Mouse (Mus musculus) forebrain, postnatal 0 days (tissue): ENCODE results near the gene Gtf3a. TPM values are rescaled to one million over a fixed set of nuclear protein-coding genes. Genes with fewer than 3 reads are reported as not detected.

ENCODE experiments used
- ATAC-seq: fragments of 200-750 bp; cut with Nextera tagmentation; 2 replicates; pipeline ENCODE4 v1.8.0; 2017; ENCODE audit warnings: mild to moderate bottlenecking, moderate library complexity
- DNase-seq: peaks from one replicate; pipeline ENCODE4 v3.0.0-alpha.2; 2015
- H3K27ac ChIP-seq: fragments of 300-500 bp; sonication (generic); 2 replicates; pipeline ENCODE4 v1.5.1; 2014; ENCODE audit warnings: low read depth, mild to moderate bottlenecking, antibody characterized with exemption, low read length, moderate library complexity, mixed read lengths
- H3K27me3 ChIP-seq: fragments of 300-500 bp; sonication (generic); 2 replicates; pipeline ENCODE4 v1.6.1; 2014; ENCODE audit warnings: mild to moderate bottlenecking, low read length, mixed read lengths; ENCODE audit not compliant: insufficient read depth
- H3K36me3 ChIP-seq: fragments of 300-500 bp; sonication (generic); 2 replicates; pipeline ENCODE4 v1.6.1; 2014; ENCODE audit warnings: mild to moderate bottlenecking, moderate library complexity; ENCODE audit not compliant: insufficient read depth
- H3K4me1 ChIP-seq: fragments of 300-500 bp; sonication (generic); 2 replicates; pipeline ENCODE4 v1.6.1; 2014; ENCODE audit warnings: antibody characterized with exemption; ENCODE audit not compliant: insufficient read depth
- H3K4me2 ChIP-seq: fragments of 300-500 bp; sonication (generic); 2 replicates; pipeline ENCODE4 v1.6.1; 2014; ENCODE audit warnings: low read depth, mild to moderate bottlenecking, moderate library complexity
- H3K4me3 ChIP-seq: fragments of 300-500 bp; sonication (generic); 2 replicates; pipeline ENCODE4 v1.5.1; 2014; ENCODE audit warnings: low read depth, low read length, mixed read lengths
- H3K9ac ChIP-seq: fragments of 300-500 bp; sonication (generic); 2 replicates; pipeline ENCODE4 v1.6.1; 2014; ENCODE audit warnings: mild to moderate bottlenecking
- H3K9me3 ChIP-seq: fragments of 300-500 bp; sonication (generic); 2 replicates; pipeline ENCODE4 v1.6.1; 2016; ENCODE audit warnings: low read length
- CTCF ChIP-seq: sonication (generic); IDR thresholded peaks from 2 replicates; pipeline ENCODE4 v1.5.1; 2016; ENCODE audit warnings: antibody characterized with exemption, control low read depth, low read depth
- WGBS: fragments of 180-500 bp; shearing (Covaris S2); extraction: QIAGEN DNeasy Blood & Tissue Kit; methylation state at CpG from one replicate; pipeline ENCODE4 v1.1.7; 2014; 5-methylcytosine and 5-hydroxymethylcytosine counted together
- polyA plus RNA-seq: library from polyadenylated mRNA; unstranded; fragments of >200 nt; fragmentation: Nextera tagmentation; extraction: Ambion mirVana; gene quantifications from 2 replicates; pipeline ENCODE4 v1.2.1, GENCODE M21; 2015
- total RNA-seq: library from RNA; depleted of rRNA; stranded (reverse); fragments of >200 nt; gene quantifications from 2 replicates; pipeline ENCODE4 v1.2.3, GENCODE M21; 2014; rRNA removed

Gtf3a gene
- total RNA-seq: 67.6 and 101 TPM in 2 replicates
- 123 and 138 TPM in 2 replicates for polyA plus RNA-seq

DNA sequence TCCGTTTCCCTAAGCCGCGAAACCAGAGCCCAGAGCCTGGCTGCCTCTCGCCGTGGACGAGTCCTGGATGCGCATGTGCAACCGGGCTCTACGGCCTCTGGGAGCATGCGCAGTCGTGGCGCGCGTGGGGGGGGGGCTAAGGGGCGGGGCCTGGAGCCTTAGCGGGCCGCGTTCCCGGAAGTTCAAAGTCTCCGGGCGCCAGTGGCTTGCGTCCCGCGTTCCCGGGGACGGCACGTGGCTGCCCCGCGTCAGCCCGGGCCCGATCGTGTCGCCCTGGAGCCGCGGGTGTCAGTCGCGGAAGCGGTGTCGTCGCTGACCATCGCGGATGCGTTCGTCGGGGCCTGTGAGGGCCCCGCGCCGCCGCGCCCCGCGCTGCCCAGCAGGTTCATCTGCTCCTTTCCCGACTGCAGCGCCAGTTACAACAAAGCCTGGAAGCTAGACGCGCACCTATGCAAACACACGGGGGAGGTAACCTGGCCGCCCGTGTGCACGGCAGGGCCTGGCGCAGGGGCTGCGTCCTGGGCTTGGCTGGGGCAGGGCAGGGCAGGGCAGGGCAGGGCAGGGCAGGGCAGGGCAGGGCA lies at the start of gene Gtf3a:
Gene Gtf3a, plus strand, starts transcription at position 150 of the 581 bp plus-strand sequence.
- ATAC-seq: peak; percentile 96
- Histone ChIP-seq H3K4me3 (peak within 1 kb of the TSS; percentile 73), H3K27me3 (no peaks in the 10 kb centered on the region; the same call in 1 of the 2 replicates), H3K4me1 (peaks cover 7% of the 10 kb centered on the region; the same call in 1 of the 2 replicates), H3K9me3 (no peaks in the 10 kb centered on the region), H3K27ac (peak within 1 kb of the TSS; percentile 71), H3K36me3 (peaks cover 26% of the 10 kb centered on the region), H3K4me2 (peak within 1 kb of the TSS; percentile 96), H3K9ac (peak within 1 kb of the TSS; percentile 72)
- WGBS: 2% methylated on average over 55 of the region's 62 CpGs
- TF ChIP-seq CTCF: no peak
- DNase-seq: peak; percentile 96

DNA sequence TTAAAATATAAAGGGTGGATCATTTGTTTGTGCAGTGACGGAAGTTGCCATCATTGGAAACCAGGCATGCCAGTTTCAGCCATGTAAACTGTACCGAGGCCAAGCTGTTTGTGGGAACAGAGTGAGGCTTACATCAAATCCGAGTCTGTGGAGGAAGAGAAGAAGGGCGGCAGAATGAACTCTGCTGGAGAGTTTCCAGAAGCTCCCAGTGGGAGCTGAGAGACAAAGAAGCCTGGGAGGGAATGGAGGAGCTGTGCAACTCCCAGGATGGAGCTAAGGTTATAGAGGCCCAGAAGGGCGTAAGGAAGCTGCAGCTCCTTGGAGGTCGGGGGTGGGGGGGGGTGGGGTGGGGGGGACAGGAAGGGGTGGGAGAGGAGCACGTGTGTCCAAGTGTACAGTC lies 48.1 kb upstream of the Gtf3a start:
- no peak for DNase-seq
- no peaks in the 10 kb centered on the region for H3K4me1 ChIP-seq
- no peak overlapping the region for H3K4me2 ChIP-seq
- no peak for TF ChIP-seq CTCF
- H3K27me3 ChIP-seq: no peaks in the 10 kb centered on the region
- H3K27ac ChIP-seq: no peak overlapping the region
- no peak for ATAC-seq
- H3K9ac ChIP-seq: no peak overlapping the region
- no peaks in the 10 kb centered on the region for H3K9me3 ChIP-seq
- WGBS: 30% methylated on average over 7 of the region's 7 CpGs
- no peaks in the 10 kb centered on the region for H3K36me3 ChIP-seq
- H3K4me3 ChIP-seq: no peak overlapping the region

DNA sequence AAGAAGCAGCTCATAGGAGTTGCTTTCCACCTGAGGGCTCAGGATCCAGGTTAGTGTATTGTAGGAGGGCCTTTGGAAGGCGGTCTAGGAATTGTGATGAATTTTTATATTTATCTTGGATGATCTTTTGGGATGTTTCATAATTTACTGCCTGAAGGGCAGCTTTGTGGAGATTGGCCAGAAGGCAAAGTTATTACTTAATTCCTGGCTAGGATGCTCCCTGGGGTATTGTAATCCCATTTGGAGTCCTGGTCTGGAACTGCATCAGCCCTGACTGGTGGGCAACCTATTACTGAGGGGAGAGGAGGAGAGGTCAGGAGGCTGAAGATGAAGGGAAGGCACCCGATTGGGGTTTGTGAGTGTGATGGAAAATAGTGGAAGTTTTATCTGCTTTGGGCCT lies 47.0 kb upstream of the Gtf3a start:
- ATAC-seq (no peak), DNase-seq (no peak)
- Histone ChIP-seq H3K27me3 (no peaks in the 10 kb centered on the region), H3K9ac (no peak overlapping the region), H3K27ac (no peak overlapping the region), H3K4me3 (no peak overlapping the region), H3K9me3 (no peaks in the 10 kb centered on the region), H3K36me3 (no peaks in the 10 kb centered on the region), H3K4me2 (no peak overlapping the region), H3K4me1 (no peaks in the 10 kb centered on the region)
- WGBS: 91% methylated on average over 2 of the region's 2 CpGs
- no peak for TF ChIP-seq CTCF

DNA sequence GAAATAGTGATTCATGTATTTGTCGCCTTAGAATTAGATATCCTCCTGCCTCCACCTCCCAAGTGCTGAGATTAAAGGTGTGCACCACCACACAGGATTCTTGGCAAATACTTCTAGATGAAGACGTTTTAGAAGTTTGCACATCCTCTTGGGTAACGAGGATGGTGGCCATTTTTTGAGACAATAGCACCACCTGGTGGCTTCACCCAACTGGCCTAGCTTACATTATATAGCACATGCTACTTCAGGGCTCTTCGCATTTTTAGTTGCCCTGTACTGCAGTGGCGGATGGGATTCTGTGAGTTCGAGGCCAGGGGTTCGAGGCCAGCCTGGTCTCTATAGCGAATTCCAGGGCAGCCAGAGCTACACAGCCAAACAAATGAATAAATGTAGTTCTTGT lies 44.1 kb upstream of the Gtf3a start:
- ATAC-seq: peak; percentile 86

DNA sequence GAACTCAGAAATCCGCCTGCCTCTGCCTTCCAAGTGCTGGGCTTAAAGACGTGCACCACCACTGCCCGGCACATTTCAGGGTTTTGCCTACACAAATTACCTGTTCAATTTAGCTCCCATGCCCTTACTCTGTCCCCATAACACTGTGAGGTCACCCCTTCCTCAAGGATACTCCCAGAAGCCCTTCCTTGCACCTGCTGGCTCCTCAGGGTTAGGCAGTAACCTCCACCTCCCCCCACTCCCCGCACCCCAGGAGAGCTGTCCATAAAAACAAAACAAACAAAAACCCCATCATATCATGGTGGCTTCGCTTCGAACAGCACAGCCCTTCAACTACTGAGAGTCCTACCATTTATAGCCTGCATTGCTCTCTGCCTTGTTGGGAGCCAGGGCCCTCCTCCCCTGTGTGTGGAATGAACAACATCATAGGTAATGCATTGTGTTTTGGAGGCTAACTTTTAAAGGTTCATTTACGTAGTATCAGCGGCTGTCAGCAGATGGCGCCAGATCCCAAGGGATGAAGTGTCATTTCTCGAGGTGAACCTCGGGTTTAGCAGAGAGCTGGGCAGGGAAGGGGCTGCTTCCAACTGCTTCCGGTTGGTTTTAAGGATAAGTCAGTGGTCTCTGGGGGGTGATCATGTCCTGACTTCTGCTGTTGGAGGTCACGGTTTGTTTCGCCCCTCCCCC lies 42.8 kb upstream of the Gtf3a start:
- WGBS: 28% methylated on average over 14 of the region's 14 CpGs
- ATAC-seq: peak; percentile 58
- peak; percentile 87 for DNase-seq
- H3K9ac ChIP-seq: 0 out of 2 replicates have a peak overlapping the region, but pooled peaks have one; percentile 18
- no peaks in the 10 kb centered on the region for H3K27me3 ChIP-seq
- H3K9me3 ChIP-seq: no peaks in the 10 kb centered on the region
- peak; percentile 95 for TF ChIP-seq CTCF
- H3K36me3 ChIP-seq: no peaks in the 10 kb centered on the region
- 0 out of 2 replicates have a peak overlapping the region, but pooled peaks have one; percentile 4 for H3K4me3 ChIP-seq
- H3K4me1 ChIP-seq: no peaks in the 10 kb centered on the region
- H3K27ac ChIP-seq: no peak overlapping the region
- H3K4me2 ChIP-seq: peak overlapping the region; percentile 33

More for the DNA sequence above, 44.1 kb upstream of the Gtf3a start:
- Histone ChIP-seq H3K9ac (no peak overlapping the region), H3K4me2 (no peak overlapping the region), H3K27ac (no peak overlapping the region), H3K4me3 (no peak overlapping the region), H3K9me3 (no peaks in the 10 kb centered on the region), H3K36me3 (no peaks in the 10 kb centered on the region), H3K4me1 (no peaks in the 10 kb centered on the region), H3K27me3 (no peaks in the 10 kb centered on the region)
- DNase-seq: peak; percentile 92
- 34% methylated on average over 8 of the region's 8 CpGs for WGBS
- peak; percentile 90 for TF ChIP-seq CTCF

DNA sequence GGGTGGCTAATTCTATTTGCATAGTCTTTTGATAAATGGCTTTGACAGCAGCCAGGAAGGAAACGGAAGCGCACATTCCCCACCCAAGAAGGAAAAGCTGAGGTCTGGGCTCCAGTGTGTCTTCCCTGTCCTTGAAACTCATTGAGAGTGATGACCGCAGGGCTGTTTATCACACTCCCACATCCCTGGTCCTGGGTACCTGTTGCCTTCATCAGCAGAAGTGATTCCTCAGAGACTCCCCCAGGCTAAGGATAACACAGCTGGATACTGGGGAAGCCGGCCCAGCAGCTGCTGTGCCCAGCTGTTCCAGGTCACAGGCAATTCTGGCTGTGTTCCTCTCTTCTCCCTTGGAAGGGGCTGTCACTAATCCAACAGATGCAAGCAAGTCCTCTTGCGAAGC lies 40.9 kb upstream of the Gtf3a start:
- Histone ChIP-seq H3K36me3 (no peaks in the 10 kb centered on the region), H3K9ac (no peak overlapping the region), H3K4me2 (no peak overlapping the region), H3K4me3 (no peak overlapping the region), H3K9me3 (no peaks in the 10 kb centered on the region), H3K4me1 (no peaks in the 10 kb centered on the region), H3K27ac (no peak overlapping the region), H3K27me3 (no peaks in the 10 kb centered on the region)
- ATAC-seq: no peak
- DNase-seq: no peak
- TF ChIP-seq CTCF: no peak
- 59% methylated on average over 5 of the region's 5 CpGs for WGBS

DNA sequence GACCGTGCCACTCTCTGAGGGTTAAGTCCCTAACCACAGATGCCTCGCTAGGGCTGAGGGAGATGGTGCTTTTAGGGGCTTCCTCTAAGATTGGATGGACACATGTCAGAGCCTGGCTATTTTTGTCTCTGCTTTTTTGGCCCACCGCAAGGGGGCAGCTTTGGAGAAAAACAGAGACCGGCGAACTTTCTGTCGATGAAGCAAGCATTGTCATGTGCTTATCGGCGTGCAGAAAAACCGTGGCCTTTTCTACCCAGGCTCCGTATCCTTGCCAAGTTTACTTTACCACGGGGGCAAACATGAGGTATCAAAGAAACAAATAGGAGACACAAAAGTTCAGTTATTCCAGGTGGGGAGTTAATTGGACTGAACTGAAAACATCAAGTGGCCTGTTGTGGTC lies 39.8 kb upstream of the Gtf3a start:
- no peak overlapping the region for H3K27ac ChIP-seq
- DNase-seq (no peak), ATAC-seq (no peak)
- H3K36me3 ChIP-seq: no peaks in the 10 kb centered on the region
- no peak overlapping the region for H3K4me3 ChIP-seq
- no peak overlapping the region for H3K9ac ChIP-seq
- no peaks in the 10 kb centered on the region for H3K4me1 ChIP-seq
- 47% methylated on average over 11 of the region's 11 CpGs for WGBS
- no peaks in the 10 kb centered on the region for H3K27me3 ChIP-seq
- TF ChIP-seq CTCF: 0 out of 2 replicates have a peak, but pooled peaks have one; percentile 34
- H3K4me2 ChIP-seq: no peak overlapping the region
- no peaks in the 10 kb centered on the region for H3K9me3 ChIP-seq
